Comparison of ENCODE assay signal across 26 mouse cellular contexts in genomic region chr15:6557552-6557951, GRCm38 (mm10).
"Had no signal": no experiment of that assay in that cellular context is flagged by ENCODE, and none has a peak within 500 bp of the region (broad histone marks: within the 10 kb centered on the region; RNA-seq: fewer than 3 reads in every experiment).

No protein-coding gene starts in this region.

- H3K9ac ChIP-seq: heart, embryonic 13.5 days; heart, embryonic 15.5 days; hindbrain, embryonic 12.5 days; hindbrain, embryonic 14.5 days; intestine, embryonic 15.5 days; limb, embryonic 12.5 days; liver, embryonic 12.5 days had no signal

- H3K9me3 ChIP-seq: heart, embryonic 13.5 days; heart, embryonic 15.5 days; hindbrain, embryonic 10.5 days; hindbrain, embryonic 12.5 days; intestine, embryonic 15.5 days; limb, embryonic 10.5 days; limb, embryonic 12.5 days; liver, embryonic 12.5 days had no signal

- H3K36me3 ChIP-seq: heart, embryonic 13.5 days; heart, embryonic 15.5 days; hindbrain, embryonic 10.5 days; hindbrain, embryonic 12.5 days; intestine, embryonic 15.5 days; limb, embryonic 10.5 days; limb, embryonic 12.5 days; liver, embryonic 12.5 days had no signal

- DNase-seq: gastrocnemius, adult 2 months; gastrocnemius, postnatal 10 days; gastrocnemius, postnatal 25 days; heart, adult 2 months; heart, postnatal 14 days; heart, postnatal 36 days; kidney, adult 18-20 months; kidney, adult 8-10 months; kidney, postnatal 14 days; kidney, postnatal 36 days; liver had no signal

- H3K27ac ChIP-seq: gastrocnemius, adult 2 months; heart, adult 2 months; heart, embryonic 13.5 days; heart, embryonic 15.5 days; hindbrain, embryonic 10.5 days; hindbrain, embryonic 12.5 days; hindbrain, embryonic 14.5 days; hindbrain, postnatal 0 days; intestine, embryonic 15.5 days; kidney, postnatal 0 days; left cerebral cortex, adult 2 months; limb, embryonic 10.5 days; limb, embryonic 12.5 days; liver, embryonic 12.5 days had no signal

- H3K4me1 ChIP-seq: heart, embryonic 15.5 days; hindbrain, embryonic 10.5 days; hindbrain, embryonic 12.5 days; intestine, embryonic 15.5 days; limb, embryonic 10.5 days; limb, embryonic 12.5 days had no signal

- ATAC-seq: hindbrain, postnatal 0 days; inflammation-experienced regulatory T-cells, adult 6 months; intestine, embryonic 15.5 days; intestine, postnatal 0 days; liver, embryonic 12.5 days had no signal

- H3K4me3 ChIP-seq: gastrocnemius, adult 2 months; heart, adult 2 months; heart, embryonic 13.5 days; heart, embryonic 15.5 days; hindbrain, embryonic 10.5 days; hindbrain, embryonic 12.5 days; intestine, embryonic 15.5 days; left cerebral cortex, adult 2 months; limb, embryonic 10.5 days; limb, embryonic 12.5 days; liver, embryonic 12.5 days had no signal

- H3K4me2 ChIP-seq: heart, embryonic 11.5 days; heart, embryonic 13.5 days; heart, embryonic 15.5 days; hindbrain, embryonic 12.5 days; hindbrain, embryonic 14.5 days; intestine, embryonic 15.5 days; limb, embryonic 12.5 days; liver, embryonic 12.5 days had no signal

- H3K27me3 ChIP-seq: heart, embryonic 13.5 days; heart, embryonic 15.5 days; hindbrain, embryonic 12.5 days; intestine, embryonic 15.5 days; limb, embryonic 12.5 days; liver, embryonic 12.5 days had no signal
